Mouse (Mus musculus) midbrain, embryonic 11.5 days (tissue): ENCODE data around the gene Nanog. TPM values are rescaled to one million over a fixed set of nuclear protein-coding genes. Genes with fewer than 3 reads are reported as not detected.

Experiments
- ATAC-seq: fragments of 200-750 bp; cut with Nextera tagmentation; 2 replicates; pipeline ENCODE4 v1.8.0; 2017; ENCODE audit warnings: moderate TSS enrichment, moderate library complexity; ENCODE audit not compliant: low FRiP score
- DNase-seq: peaks from one replicate; pipeline ENCODE4 v3.0.0; 2015; ENCODE audit warnings: low spot score; ENCODE audit errors: missing footprints
- H3K27ac ChIP-seq: fragments of 300-500 bp; sonication (generic); 2 replicates; pipeline ENCODE4 v1.5.1; 2014; ENCODE audit warnings: low read depth, low read length
- H3K27me3 ChIP-seq: fragments of 300-500 bp; sonication (generic); 2 replicates; pipeline ENCODE4 v1.6.1; 2014; ENCODE audit warnings: mild to moderate bottlenecking, low read length, moderate library complexity, mixed read lengths; ENCODE audit not compliant: control insufficient read depth, insufficient read depth
- H3K36me3 ChIP-seq: fragments of 300-500 bp; sonication (generic); 2 replicates; pipeline ENCODE4 v1.6.1; 2014; ENCODE audit warnings: mild to moderate bottlenecking, low read length, moderate library complexity, mixed read lengths; ENCODE audit not compliant: control insufficient read depth, insufficient read depth
- H3K4me1 ChIP-seq: fragments of 300-500 bp; sonication (generic); 2 replicates; pipeline ENCODE4 v1.6.1; 2014; ENCODE audit warnings: low read length; ENCODE audit not compliant: control insufficient read depth, insufficient read depth
- H3K4me2 ChIP-seq: fragments of 300-500 bp; sonication (generic); 2 replicates; pipeline ENCODE4 v1.6.1; 2014; ENCODE audit warnings: mild to moderate bottlenecking, moderate library complexity
- H3K4me3 ChIP-seq: fragments of 300-500 bp; sonication (generic); 2 replicates; pipeline ENCODE4 v1.5.1; 2014; ENCODE audit warnings: low read depth, low read length
- H3K9ac ChIP-seq: fragments of 300-500 bp; sonication (generic); 2 replicates; pipeline ENCODE4 v1.6.1; 2014; ENCODE audit warnings: low read length
- H3K9me3 ChIP-seq: fragments of 300-500 bp; sonication (generic); 2 replicates; pipeline ENCODE4 v1.6.1; 2016; ENCODE audit warnings: low read length; ENCODE audit not compliant: control insufficient read depth
- WGBS: fragments of 180-500 bp; shearing (Covaris S2); extraction: QIAGEN DNeasy Blood & Tissue Kit; methylation state at CpG from one replicate; pipeline ENCODE4 v1.1.7; 2014; 5-methylcytosine and 5-hydroxymethylcytosine counted together
- polyA plus RNA-seq: library from polyadenylated mRNA; unstranded; fragments of >200 nt; fragmentation: Nextera tagmentation; extraction: Ambion mirVana; gene quantifications from 2 replicates; pipeline ENCODE4 v1.2.1, GENCODE M21; 2014

The Nanog gene
- polyA plus RNA-seq, 1 experiment from 2014 or later: 0.22 TPM

- Histone ChIP-seq H3K36me3 (no peaks in the 10 kb centered on the region), H3K4me1 (no peaks in the 10 kb centered on the region), H3K27me3 (no peaks in the 10 kb centered on the region), H3K4me3 (no peak overlapping the region), H3K9me3 (no peaks in the 10 kb centered on the region), H3K9ac (no peak overlapping the region), H3K4me2 (no peak overlapping the region), H3K27ac (no peak overlapping the region)
- ATAC-seq (peak; percentile 38; the same call in 1 of the 2 replicates), DNase-seq (no peak)
- WGBS: 79% methylated on average over 5 of the region's 5 CpGs
These were observed 38.5 kb upstream of the Nanog start for GRCm38 (mm10) chr6:122668823-122669222.

- peak overlapping the region; percentile 61 for H3K9ac ChIP-seq
- peak; percentile 89 for ATAC-seq
- WGBS: 7% methylated on average over 19 of the region's 19 CpGs
- no peaks in the 10 kb centered on the region for H3K36me3 ChIP-seq
- H3K4me1 ChIP-seq: no peaks in the 10 kb centered on the region
- DNase-seq: peak; percentile 100
- no peaks in the 10 kb centered on the region for H3K9me3 ChIP-seq
- H3K27me3 ChIP-seq: no peaks in the 10 kb centered on the region
- peak overlapping the region; percentile 42 for H3K4me3 ChIP-seq
- H3K27ac ChIP-seq: no peak overlapping the region
- H3K4me2 ChIP-seq: peak overlapping the region; percentile 64
These were observed 37.7 kb upstream of the Nanog start for GRCm38 (mm10) chr6:122669406-122670200.

- H3K4me2 ChIP-seq: peak overlapping the region; percentile 64
- no peaks in the 10 kb centered on the region for H3K4me1 ChIP-seq
- peak overlapping the region; percentile 61 for H3K9ac ChIP-seq
- DNase-seq (peak; percentile 92), ATAC-seq (peak; percentile 28; the same call in 1 of the 2 replicates)
- H3K36me3 ChIP-seq: no peaks in the 10 kb centered on the region
- no peaks in the 10 kb centered on the region for H3K9me3 ChIP-seq
- H3K27ac ChIP-seq: no peak overlapping the region
- WGBS: 28% methylated on average over 10 of the region's 10 CpGs
- H3K4me3 ChIP-seq: peak overlapping the region; percentile 42
- H3K27me3 ChIP-seq: no peaks in the 10 kb centered on the region
These were observed 37.1 kb upstream of the Nanog start for GRCm38 (mm10) chr6:122670201-122670551.

- Histone ChIP-seq H3K9ac (no peak overlapping the region), H3K27me3 (no peaks in the 10 kb centered on the region), H3K27ac (no peak overlapping the region), H3K4me3 (no peak overlapping the region), H3K4me1 (no peaks in the 10 kb centered on the region), H3K4me2 (no peak overlapping the region), H3K36me3 (no peaks in the 10 kb centered on the region), H3K9me3 (no peaks in the 10 kb centered on the region)
- ATAC-seq: no peak
- DNase-seq: no peak
- 89% methylated on average over 4 of the region's 4 CpGs for WGBS
These were observed 36.4 kb upstream of the Nanog start for GRCm38 (mm10) chr6:122670841-122671240.

DNA sequence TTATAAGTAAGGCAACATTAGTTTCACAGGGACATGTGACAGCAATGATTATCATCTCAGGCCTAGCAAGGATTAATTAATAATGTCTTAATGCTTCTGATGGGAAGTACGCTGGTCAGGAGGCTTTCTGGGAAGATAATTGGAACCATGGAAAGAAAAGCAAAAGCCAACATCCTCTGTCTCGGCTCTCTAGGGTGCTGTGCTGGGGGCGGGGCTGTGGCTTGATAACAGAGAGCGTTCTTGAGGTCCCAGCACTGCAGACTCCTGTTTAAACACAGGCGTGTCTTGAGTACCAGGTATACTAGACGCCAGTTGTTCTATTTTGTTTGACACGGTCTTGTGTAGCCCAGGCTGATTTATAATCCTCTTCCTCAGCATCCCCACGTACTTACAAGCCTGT, 34.5 kb upstream of the Nanog start:
- DNase-seq: no peak
- WGBS: 64% methylated on average over 8 of the region's 8 CpGs
- H3K36me3 ChIP-seq: no peaks in the 10 kb centered on the region
- no peak for ATAC-seq
- no peaks in the 10 kb centered on the region for H3K4me1 ChIP-seq
- H3K27ac ChIP-seq: no peak overlapping the region
- H3K4me2 ChIP-seq: no peak overlapping the region
- no peak overlapping the region for H3K4me3 ChIP-seq
- no peaks in the 10 kb centered on the region for H3K9me3 ChIP-seq
- no peaks in the 10 kb centered on the region for H3K27me3 ChIP-seq
- no peak overlapping the region for H3K9ac ChIP-seq

- DNase-seq: no peak
- H3K4me2 ChIP-seq: no peak overlapping the region
- H3K9me3 ChIP-seq: no peaks in the 10 kb centered on the region
- WGBS: 85% methylated on average over 3 of the region's 3 CpGs
- no peaks in the 10 kb centered on the region for H3K36me3 ChIP-seq
- no peak overlapping the region for H3K9ac ChIP-seq
- H3K4me1 ChIP-seq: no peaks in the 10 kb centered on the region
- no peak for ATAC-seq
- H3K27me3 ChIP-seq: no peaks in the 10 kb centered on the region
- H3K4me3 ChIP-seq: no peak overlapping the region
- H3K27ac ChIP-seq: no peak overlapping the region
These were observed 24.6 kb upstream of the Nanog start for GRCm38 (mm10) chr6:122682646-122683045.

- no peaks in the 10 kb centered on the region for H3K9me3 ChIP-seq
- no peak overlapping the region for H3K4me2 ChIP-seq
- no peaks in the 10 kb centered on the region for H3K36me3 ChIP-seq
- no peaks in the 10 kb centered on the region for H3K27me3 ChIP-seq
- WGBS: 94% methylated on average over 13 of the region's 13 CpGs
- no peak overlapping the region for H3K27ac ChIP-seq
- H3K4me3 ChIP-seq: no peak overlapping the region
- H3K4me1 ChIP-seq: no peaks in the 10 kb centered on the region
- no peak for DNase-seq
- H3K9ac ChIP-seq: no peak overlapping the region
- no peak for ATAC-seq
These were observed 20.6 kb upstream of the Nanog start for GRCm38 (mm10) chr6:122686709-122687108.

DNA sequence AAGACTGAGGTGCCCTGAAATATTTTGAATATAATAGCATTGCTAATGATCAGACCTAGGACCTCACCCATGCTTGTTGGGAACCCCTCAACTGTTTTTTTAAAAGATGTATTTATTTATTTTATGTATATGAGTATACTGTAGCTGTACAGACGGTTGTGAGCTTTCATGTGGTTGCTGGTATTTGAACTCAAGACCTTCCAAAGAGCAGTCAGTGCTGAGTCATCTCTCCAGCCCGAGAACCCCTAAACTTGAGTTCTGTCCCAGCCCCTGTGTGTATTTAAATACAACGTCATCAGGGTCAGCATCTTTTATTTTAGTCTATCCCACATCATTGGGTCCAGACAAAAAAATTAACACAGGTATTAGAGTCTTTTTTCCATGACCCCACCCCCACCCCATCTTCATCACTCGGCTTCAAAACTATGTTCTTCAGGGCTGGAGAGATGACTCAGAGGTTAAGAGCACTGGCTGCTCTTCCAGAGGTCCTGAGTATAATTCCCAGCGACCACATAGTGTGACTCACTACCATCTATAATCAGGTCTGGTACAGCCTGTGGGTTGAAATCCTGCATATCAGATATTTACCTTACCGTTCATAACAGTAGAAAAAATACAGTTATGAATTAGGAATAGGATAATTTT, 17.8 kb upstream of the Nanog start:
- H3K9ac ChIP-seq: no peak overlapping the region
- H3K4me3 ChIP-seq: no peak overlapping the region
- no peaks in the 10 kb centered on the region for H3K9me3 ChIP-seq
- H3K36me3 ChIP-seq: no peaks in the 10 kb centered on the region
- H3K27me3 ChIP-seq: no peaks in the 10 kb centered on the region
- no peak for ATAC-seq
- 81% methylated on average over 6 of the region's 6 CpGs for WGBS
- DNase-seq: peak; percentile 33
- H3K4me2 ChIP-seq: no peak overlapping the region
- no peak overlapping the region for H3K27ac ChIP-seq
- H3K4me1 ChIP-seq: no peaks in the 10 kb centered on the region

GRCm38 (mm10) chr6:122690082-122690481, 17.2 kb upstream of the Nanog start:
- no peak overlapping the region for H3K9ac ChIP-seq
- DNase-seq: no peak
- no peak for ATAC-seq
- H3K4me2 ChIP-seq: no peak overlapping the region
- WGBS: 91% methylated on average over 5 of the region's 5 CpGs
- H3K27ac ChIP-seq: no peak overlapping the region
- H3K27me3 ChIP-seq: no peaks in the 10 kb centered on the region
- H3K36me3 ChIP-seq: no peaks in the 10 kb centered on the region
- no peaks in the 10 kb centered on the region for H3K9me3 ChIP-seq
- no peak overlapping the region for H3K4me3 ChIP-seq
- H3K4me1 ChIP-seq: no peaks in the 10 kb centered on the region
